Mouse (Mus musculus): ENCODE results near the gene Ccl3.

DNA sequence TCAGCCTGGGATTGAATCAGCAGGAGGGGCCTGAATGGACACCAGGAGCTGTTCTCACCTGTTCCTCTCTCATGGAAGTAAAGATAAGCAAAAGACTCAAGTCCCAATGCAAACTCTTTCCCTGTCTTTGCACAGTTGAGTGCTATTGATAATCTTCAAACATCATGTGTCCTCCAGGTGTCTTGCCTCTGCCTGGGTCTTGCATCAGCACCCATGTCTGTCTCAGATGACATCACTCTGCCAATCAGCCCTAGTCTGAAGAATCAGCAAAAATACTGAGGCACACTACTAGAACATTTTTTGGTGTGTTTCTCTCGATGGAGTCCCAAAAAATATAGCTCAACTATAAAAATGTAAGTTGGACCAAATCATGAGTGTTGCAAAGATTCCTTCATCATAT is 42.9 kb upstream of the Ccl3 start:
- TF ChIP-seq POLR2A (IDR thresholded peaks at IDR 0.05; ENCODE audit: low read depth, low read length) (no peak), CTCF (conservative IDR thresholded peaks at IDR 0.05; ENCODE audit: insufficient read depth, insufficient read length, low read depth, low read length) (no peak)

Measured in kidney, adult 2 months (tissue).